18 mouse cellular contexts compared by ENCODE assay signal in genomic region chr7:99235657-99236056, GRCm38 (mm10). TPM values are rescaled to one million over a fixed set of nuclear protein-coding genes. Genes with fewer than 3 reads are reported as not detected.
DNase-seq lines count a peak whose midpoint lies in the region.
"Had no signal": no experiment of that assay in that cellular context is flagged by ENCODE, and none has a peak within 500 bp of the region (broad histone marks: within the 10 kb centered on the region; RNA-seq: fewer than 3 reads in every experiment).

No protein-coding gene starts in this region.

- DNase-seq in gastrocnemius, postnatal 14 days = peak; percentile 59
- DNase-seq in gastrocnemius, postnatal 4 days (ENCODE audit: low spot score in 2 of 2) = no peak
- DNase-seq in embryo, embryonic 11 days = peak; percentile 72
- peak; percentile 62 for DNase-seq in forelimb bud, embryonic 11.5 days (ENCODE audit: low read depth, low spot score)
- DNase-seq in cerebellum, adult 8-10 months = no peak
- no peak for DNase-seq in left cerebral cortex, adult 11 months (ENCODE audit: low spot score)
- DNase-seq in lung, postnatal 4 days = no peak
- DNase-seq: adrenal gland, postnatal 36 days; cerebellum, adult 11 months; cerebellum, postnatal 10 days; heart, postnatal 4 days; layer of hippocampus, postnatal 36 days; liver, postnatal 0 days; right cerebral cortex, adult 18-20 months had no signal

- intact Hi-C loops in gastrocnemius, postnatal 14 days (cut with DNase I; ENCODE audit: low total_unique reads) = no loop called here

RNA-seq across cellular contexts. Expression of gene Mogat2, which starts 2.8 kb away (rescaled TPM):
- under 1 TPM in 1 of 2 experiments, not detected in 1; 0.14 TPM for total RNA-seq in gastrocnemius, postnatal 14 days (2021)
- under 1 TPM; 0.15 to 0.16 TPM for total RNA-seq in gastrocnemius, postnatal 4 days (2021)
- total RNA-seq: CH12.LX; G1E; heart, postnatal 4 days; layer of hippocampus, adult 2 months; layer of hippocampus, postnatal 36 days; left cerebral cortex, postnatal 14 days had no signal

RNA-seq across cellular contexts. Expression of gene Map6, which starts 31.6 kb away (rescaled TPM):
- 1 to 10 TPM; 3.9 to 6.6 TPM for total RNA-seq in gastrocnemius, postnatal 14 days (2021)
- total RNA-seq in gastrocnemius, postnatal 4 days (2021) = 10 to 100 TPM in 1 of 2 experiments, 1 to 10 TPM in 1; 8.3 to 11.5 TPM

RNA-seq across cellular contexts. Expression of gene Dgat2, which starts 53.1 kb away (rescaled TPM):
- 10 to 100 TPM; 19.0 to 37.9 TPM for total RNA-seq in gastrocnemius, postnatal 14 days (2021)
- total RNA-seq in gastrocnemius, postnatal 4 days (2021) = 10 to 100 TPM; 13.0 to 20.0 TPM

Comparison
In these comparisons a context has a peak if more than half of its experiments do, and no peak if none do; other contexts are left out.
1. DNase-seq: peak in gastrocnemius, postnatal 14 days (single experiment), embryo, embryonic 11 days (single experiment) and forelimb bud, embryonic 11.5 days (single experiment); none in gastrocnemius, postnatal 4 days (0 of 2), cerebellum, adult 8-10 months (single experiment), left cerebral cortex, adult 11 months (single experiment) and lung, postnatal 4 days (0 of 2).